Mouse (Mus musculus): ENCODE results near the gene Ttll8.

Gene Ttll8

GRCm38 (mm10) chr15:88881253-88882044, 72.8 kb downstream of the Ttll8 start:
- DNase-seq: no peak

GRCm38 (mm10) chr15:88877021-88877400, 77.2 kb downstream of the Ttll8 start:
- DNase-seq: no peak

- peak; percentile 91 for DNase-seq
Measured at GRCm38 (mm10) chr15:88876155-88877020, 77.8 kb downstream of the Ttll8 start.

DNA sequence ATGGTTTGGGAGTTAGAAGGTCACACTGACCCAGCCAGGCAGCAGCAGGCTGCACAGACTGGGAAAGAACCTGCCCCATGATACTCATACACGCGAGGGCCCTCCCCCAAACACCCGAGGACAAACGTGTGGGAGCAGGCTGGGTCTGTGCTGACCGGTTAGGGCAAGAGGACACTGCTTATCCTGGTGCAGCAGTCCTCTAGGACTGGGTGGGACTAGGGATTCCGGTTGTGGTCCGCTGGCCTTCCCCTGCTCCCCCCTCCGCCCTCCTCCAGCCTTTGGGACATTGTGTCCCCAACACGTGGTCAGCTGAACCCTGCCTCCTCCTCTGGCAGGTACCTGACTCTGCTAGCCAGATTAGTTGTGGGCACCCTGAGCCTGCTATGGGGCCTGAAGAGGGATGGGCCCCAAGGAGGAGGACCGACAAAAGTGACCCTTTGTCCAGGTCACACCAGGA, 78.6 kb downstream of the Ttll8 start:
- DNase-seq: peak; percentile 55 to 75

DNA sequence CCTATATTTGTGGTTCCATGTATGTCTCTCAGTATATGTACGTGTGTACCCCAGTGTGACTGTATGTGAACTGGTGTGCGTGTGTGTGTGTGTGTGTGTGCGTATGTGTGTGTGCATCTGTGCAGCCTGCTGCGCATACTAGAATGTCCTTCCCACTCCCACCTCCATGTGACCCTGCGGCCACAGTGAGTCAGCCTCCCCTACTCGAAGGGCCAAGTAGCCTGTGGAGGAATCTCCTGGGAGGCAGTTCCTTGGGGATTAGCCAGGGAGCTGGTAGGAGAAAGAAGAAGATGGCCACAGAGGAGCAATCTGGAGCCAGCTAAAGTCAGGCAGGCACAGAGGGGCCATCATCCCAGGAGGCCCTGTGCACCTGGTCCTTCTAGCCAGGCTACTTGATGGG, 79.7 kb downstream of the Ttll8 start:
- DNase-seq: no peak

- no peak for DNase-seq
Measured at GRCm38 (mm10) chr15:88874061-88874460, 80.2 kb downstream of the Ttll8 start.

- DNase-seq: peak in 1 of 2 experiments; percentile 41
Measured at GRCm38 (mm10) chr15:88870418-88871185, 83.6 kb downstream of the Ttll8 start.

DNA sequence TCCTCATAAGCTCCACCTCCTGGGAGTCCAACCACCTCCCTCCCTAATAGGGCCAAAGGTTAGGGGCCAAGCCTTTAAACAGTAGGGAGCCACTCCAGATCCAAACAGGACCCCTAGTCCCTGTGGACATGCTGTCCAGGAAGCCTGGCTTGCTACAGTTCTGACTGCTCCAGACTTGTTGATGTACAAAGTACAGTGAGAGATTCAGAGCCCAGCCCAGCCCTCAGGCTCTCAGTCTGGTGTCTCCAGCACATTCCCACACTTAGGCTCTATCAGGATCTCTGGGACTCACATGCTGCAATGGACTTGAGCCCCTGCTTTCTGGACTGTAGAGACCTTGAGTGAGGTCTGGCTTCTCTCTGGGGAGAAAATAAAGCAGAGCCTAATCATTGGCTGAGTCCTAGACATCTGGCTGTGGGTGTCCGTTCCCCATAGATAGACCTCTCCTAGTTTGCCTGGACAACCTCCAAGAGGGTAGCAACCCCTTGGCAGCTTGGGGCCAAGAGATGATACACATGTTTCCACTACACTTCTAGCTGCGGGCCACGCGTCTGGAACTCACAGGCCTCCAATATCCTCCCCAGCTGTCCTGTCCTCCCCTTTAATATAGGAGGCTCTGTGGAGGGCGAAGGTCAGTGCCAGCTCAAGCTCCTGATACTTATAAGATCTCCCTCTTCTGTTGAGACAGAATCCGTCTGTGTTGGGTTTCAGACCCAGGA, 86.0 kb downstream of the Ttll8 start:
- DNase-seq: peak; percentile 34 to 58

DNA sequence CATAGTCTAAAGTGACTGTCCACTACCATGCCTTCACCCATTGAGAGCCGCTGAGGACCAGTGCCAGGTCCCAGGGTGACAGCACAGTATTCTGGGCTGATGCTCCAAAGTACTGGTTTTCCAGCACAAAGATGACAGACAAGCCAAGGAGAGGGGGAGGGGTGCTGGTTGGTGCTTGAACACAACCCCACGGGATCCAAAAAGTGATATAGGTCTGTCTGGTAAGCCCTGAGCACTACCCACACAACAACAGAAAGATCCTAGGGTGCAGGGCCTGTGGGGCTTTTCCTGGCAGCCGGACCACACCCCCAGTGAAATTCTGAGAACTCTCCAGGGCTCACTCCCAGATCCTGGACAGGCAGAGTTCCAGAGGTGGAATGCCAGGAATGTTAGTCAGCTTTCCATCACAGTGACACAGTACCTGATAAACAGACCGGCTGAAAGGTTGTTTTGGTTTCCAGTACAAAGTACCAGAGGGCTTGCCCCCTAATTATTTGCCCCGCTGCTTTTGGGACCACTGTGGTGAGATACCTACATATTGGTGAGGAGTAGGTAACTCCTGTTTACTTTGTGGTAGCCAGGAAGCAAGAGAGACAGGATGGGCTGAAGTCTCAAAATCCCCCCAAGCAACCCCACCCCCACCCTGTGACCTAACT, 86.7 kb downstream of the Ttll8 start:
- peak; percentile 53 to 71 for DNase-seq

DNA sequence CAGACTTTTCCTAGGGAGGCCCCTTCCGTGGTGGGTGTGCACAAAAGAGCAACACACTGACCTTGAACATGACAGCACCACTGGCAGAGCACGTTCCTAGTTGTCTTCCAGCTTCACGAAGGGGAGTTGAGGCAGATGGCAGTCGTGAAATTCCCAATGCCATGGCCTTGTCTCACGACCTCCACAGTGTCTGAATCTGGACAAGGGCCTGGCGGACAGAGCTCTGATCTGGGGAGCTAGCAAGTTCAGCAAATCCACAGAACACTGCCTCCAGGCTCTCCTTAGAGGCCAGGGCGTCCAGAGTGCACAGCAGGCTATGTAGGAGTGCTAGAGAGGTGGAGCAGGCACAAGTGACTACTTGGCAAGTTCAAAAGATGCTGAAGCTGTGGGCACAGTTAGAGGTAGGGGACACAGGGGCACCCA, 87.3 kb downstream of the Ttll8 start:
- DNase-seq: peak in 1 of 2 experiments; percentile 51

GRCm38 (mm10) chr15:88865888-88866695, 88.1 kb downstream of the Ttll8 start:
- DNase-seq: no peak

DNA sequence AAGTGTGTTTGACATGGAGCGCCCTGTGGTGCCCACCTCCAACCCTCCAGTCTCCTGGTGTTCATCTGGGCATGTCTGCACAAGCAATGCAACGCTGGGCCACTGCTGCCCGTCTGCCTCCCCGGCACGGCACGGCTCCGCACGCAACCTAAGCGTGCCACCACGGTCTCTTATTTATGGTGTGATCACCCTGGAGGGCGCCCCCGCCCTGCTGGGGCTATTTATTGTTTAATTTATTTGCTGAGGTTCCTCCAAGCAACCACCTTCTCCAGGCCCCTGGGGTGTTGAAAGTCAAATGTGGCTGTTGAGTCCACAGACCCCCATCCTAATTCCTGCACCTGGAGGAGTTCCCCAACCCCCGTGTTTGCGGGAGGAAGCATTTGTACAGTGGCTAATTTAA, 89.2 kb downstream of the Ttll8 start:
- peak in 1 of 2 experiments; percentile 25 for DNase-seq

DNA sequence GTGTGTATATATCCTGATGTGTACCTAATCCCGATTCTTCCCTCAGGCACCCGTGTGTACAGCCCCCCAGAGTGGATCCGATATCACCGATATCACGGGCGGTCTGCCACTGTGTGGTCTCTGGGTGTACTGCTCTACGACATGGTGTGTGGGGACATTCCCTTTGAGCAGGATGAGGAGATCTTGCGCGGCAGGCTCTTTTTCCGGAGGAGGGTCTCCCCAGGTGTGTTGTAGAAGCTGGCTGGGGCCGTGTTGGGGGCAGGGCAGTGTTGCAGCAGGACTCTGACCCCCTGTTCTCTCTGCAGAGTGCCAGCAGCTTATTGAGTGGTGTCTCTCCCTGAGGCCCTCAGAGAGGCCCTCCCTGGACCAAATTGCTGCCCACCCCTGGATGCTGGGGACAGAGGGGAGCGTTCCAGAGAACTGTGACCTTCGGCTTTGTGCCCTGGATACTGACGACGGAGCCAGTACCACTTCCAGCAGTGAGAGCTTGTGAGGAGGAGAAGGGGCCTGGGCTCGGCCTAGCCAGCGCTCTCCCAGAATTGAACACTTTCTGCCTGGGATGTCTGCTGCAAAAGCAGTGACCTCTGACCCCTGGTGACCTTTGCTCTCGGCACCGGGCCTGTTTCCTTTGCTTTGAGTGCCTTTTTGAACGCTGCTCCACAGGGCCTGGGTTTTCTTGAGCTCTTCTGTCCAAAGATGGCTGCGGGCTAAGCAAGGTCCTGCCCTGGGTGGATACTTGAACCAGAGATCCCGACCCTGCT, 89.8 kb downstream of the Ttll8 start:
- peak; percentile 57 to 67 for DNase-seq

DNA sequence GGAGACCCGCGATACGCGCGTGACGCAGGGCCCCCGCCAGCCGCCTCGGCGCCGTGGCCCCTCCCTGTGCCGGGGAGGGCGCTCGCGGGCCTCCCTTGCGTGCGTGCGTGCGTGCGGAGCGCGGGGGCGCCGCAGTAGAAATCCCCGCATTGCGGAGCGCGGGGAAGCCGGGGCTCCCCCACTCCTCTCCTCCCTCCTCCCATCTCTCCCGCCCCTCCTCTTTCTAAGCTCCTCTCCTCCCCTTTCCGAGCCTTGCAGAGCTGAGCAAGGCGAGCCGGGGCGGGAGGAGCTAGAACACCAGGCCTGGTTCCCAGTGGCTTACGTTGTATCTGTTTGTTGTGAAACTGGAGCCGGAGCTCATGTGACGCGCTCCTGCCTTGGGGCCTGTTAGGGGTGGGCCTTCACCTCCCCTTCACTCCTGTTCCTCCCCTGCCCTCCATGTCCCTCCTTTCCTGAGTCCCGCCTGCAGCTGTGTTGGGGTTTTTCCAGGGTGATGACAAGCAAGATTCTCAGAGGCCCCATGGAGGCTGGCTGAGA, 90.5 kb downstream of the Ttll8 start:
- peak; percentile 90 to 95 for DNase-seq

DNA sequence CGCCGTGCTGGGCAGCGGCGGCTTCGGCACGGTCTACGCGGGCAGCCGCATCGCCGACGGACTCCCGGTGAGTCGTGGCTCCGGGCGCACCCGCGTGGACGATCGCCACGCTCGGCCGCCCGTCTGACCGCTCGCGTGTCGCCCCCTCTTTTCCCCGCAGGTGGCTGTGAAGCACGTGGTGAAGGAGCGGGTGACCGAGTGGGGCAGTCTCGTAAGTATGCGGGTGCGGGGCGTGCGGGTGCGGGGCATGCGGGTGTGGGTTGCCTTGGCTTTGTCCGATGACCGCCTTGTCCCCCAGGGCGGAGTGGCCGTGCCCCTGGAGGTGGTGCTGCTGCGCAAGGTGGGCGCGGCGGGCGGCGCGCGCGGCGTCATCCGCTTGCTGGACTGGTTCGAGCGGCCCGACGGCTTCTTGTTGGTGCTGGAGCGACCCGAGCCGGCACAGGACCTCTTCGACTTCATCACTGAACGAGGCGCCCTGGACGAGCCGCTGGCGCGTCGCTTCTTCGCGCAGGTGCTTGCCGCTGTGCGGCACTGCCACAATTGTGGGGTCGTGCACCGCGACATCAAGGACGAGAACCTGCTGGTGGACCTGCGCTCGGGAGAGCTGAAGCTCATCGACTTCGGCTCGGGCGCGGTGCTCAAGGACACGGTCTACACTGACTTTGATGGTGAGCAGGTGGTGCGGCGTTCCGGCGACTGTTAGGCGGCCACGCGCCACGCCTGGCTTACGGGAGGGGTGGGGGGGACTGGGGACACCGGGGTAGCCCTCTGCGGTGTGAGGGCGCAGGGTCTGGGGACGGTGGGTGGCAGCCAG, 91.1 kb downstream of the Ttll8 start:
- DNase-seq: peak; percentile 73 to 81

DNA sequence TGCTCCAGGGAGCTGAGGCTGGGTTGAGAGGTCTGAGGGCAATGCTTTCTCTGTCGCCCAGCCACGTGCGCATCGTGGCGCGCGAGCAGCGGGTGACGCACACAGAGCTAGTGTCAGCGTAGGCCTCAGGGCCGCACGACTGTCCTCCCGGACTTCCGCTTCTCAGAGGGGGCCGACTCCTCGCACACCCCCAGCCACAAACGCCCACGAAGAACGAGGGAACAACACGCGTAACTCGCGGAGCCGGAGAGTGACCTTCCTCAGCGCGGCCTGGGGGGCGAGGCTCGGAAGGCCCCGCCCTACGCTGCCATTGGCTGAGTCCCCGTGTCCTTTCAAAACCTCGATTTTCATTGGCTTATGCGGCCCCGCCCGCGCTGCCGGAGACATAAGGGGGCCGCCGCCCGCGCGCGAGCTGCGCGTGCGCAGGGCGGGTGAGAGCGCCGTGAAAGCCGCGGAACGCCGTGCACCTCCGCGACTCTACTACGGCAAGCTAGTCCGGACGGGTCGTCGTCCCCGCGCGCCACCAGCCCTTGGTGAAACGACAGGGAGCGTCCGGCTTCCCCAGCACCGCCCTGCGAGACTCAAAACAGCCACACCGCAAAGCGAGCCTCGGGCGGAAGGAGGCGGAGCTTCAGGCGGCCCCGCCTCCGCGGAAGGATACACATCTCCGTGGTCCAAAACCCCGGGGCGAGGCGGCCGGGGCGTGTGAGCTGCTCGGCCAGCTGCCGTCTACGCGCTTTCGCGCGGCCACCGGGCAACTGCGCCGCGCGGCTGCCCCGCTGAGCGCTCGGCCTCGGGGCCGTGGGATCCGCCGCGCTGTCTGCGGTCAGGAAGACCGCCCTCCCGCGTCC, 92.2 kb downstream of the Ttll8 start, which contains the start of gene Pim3:
TSS of gene Pim3 (plus strand) at position 415 of the 851 bp plus-strand sequence.
- peak; percentile 96 to 98 for DNase-seq

DNA sequence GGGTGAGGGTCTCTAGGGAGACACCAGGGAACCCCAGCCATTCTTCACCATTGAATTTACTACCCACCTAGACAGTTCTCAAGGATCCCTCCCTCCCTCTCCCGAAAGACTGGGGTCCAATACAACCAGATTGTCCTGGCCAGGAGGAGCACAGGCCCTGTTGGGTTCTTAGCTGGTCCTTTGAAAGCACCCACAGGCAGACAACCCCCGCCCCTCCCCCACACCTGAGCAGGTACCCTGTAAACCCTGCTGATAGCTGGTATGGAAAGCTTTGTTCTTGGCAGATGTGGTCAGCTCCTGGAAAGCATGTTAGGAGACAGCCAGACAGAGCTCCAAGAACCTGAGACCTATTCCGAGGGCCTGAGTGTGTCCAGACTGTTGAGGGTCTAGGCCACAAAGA, 93.4 kb downstream of the Ttll8 start:
- no peak for DNase-seq
